Mouse (Mus musculus): ENCODE measurements around the gene Taldo1. TPM values are rescaled to one million over a fixed set of nuclear protein-coding genes. Genes with fewer than 3 reads are reported as not detected.
A peak's percentile ranks its signal among the peaks of the same experiment; 100 is the strongest.
"Not testable (repeated sequence)": the region's sequence is repeated elsewhere in the genome, so short reads cannot be mapped to it uniquely, and the experiment has no call there.

Taldo1 gene
- polyA plus RNA-seq, 1 experiment from 2014 or later, result 272 TPM

- H3K9me3 ChIP-seq (replicated peaks), result no peaks in the 10 kb centered on the region
- H3K4me1 ChIP-seq, result peaks cover 66% of the 10 kb centered on the region
- 40% methylated on average over 6 of the region's 6 CpGs for whole genome bisulfite sequencing
- peaks cover 52% of the 10 kb centered on the region for H3K36me3 ChIP-seq
- 0 out of 2 replicates have a peak overlapping the region, but pooled peaks have one; percentile 8 for H3K4me3 ChIP-seq
- no peak for DNase-seq (ENCODE audit: low spot score)
- no peaks in the 10 kb centered on the region for H3K27me3 ChIP-seq (ENCODE audit: low read depth, poor library complexity, severe bottlenecking)
- no peak overlapping the region for H3K27ac ChIP-seq
Observed at GRCm38 (mm10) chr7:141440613-141441012, 48.6 kb downstream of the Taldo1 start.

- H3K27ac ChIP-seq, result no peak overlapping the region; the same call in 1 of the 2 replicates
- no peak for DNase-seq (ENCODE audit: low spot score)
- WGBS, result 93% methylated on average over 9 of the region's 9 CpGs
- H3K9me3 ChIP-seq (replicated peaks), result no peaks in the 10 kb centered on the region
- 0 out of 2 replicates have a peak overlapping the region, but pooled peaks have one; percentile 4 for H3K4me3 ChIP-seq
- H3K4me1 ChIP-seq, result peaks cover 58% of the 10 kb centered on the region
- no peaks in the 10 kb centered on the region for H3K27me3 ChIP-seq (ENCODE audit: low read depth, poor library complexity, severe bottlenecking)
- peaks cover 52% of the 10 kb centered on the region for H3K36me3 ChIP-seq
Observed at GRCm38 (mm10) chr7:141441460-141441859, 49.5 kb downstream of the Taldo1 start.

DNA sequence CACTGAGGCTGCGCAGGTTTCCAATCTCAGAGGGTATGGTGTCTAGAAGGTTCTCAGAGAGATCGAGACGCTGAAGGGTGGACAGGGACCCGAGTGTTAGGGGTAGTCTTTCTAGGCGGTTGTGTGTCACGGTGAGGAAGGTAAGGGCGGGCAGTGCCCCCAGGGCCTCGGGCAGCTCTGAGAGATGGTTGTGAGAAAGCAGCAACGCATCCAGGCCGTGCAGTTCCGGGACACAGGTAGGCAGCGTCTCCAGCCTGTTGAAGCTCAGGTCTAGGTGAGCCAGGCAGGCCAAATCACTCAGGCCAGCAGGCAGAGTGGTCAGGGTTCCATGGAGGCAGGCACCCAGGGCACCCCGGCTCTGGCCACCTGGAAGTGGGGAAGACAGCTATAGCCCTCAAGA lies 50.2 kb downstream of the Taldo1 start:
- Histone ChIP-seq H3K36me3 (peaks cover 52% of the 10 kb centered on the region), H3K4me1 (peaks cover 50% of the 10 kb centered on the region), H3K9me3 (replicated peaks) (no peaks in the 10 kb centered on the region), H3K27ac (peak overlapping the region; percentile 91), H3K27me3 (ENCODE audit: low read depth, poor library complexity, severe bottlenecking) (no peaks in the 10 kb centered on the region), H3K4me3 (peak overlapping the region; percentile 57)
- no peak for DNase-seq (ENCODE audit: low spot score)
- 95% methylated on average over 13 of the region's 13 CpGs for WGBS

GRCm38 (mm10) chr7:141443081-141443821 lies 51.3 kb downstream of the Taldo1 start:
- Histone ChIP-seq H3K27ac (peak overlapping the region; percentile 91), H3K36me3 (peaks cover 43% of the 10 kb centered on the region), H3K9me3 (replicated peaks) (no peaks in the 10 kb centered on the region), H3K27me3 (ENCODE audit: low read depth, poor library complexity, severe bottlenecking) (no peaks in the 10 kb centered on the region), H3K4me1 (peaks cover 46% of the 10 kb centered on the region), H3K4me3 (peak overlapping the region; percentile 57)
- 31% methylated on average over 12 of the region's 12 CpGs for WGBS
- peak; percentile 65 for DNase-seq (ENCODE audit: low spot score)

DNA sequence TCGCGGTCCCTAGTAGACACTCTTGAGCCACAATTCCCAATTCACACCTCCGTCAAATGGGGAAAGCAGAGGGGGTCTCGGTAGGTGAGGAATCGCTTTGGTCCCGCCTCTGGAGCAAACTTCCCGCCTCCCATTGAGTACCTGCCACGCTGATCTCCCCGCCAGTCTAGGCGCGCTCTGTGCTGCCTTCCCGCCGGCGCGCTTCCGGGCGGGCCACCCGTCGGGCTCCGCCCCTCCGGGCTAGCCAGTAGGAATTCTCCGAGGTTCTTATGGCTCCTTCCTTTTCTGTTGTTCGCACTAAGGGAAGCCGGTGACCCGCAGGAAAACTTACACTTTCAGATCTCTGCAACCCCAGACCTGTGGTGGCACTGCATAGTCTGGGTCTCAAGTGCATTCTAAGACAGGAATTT lies 51.8 kb downstream of the Taldo1 start, which contains the start of gene Pidd1:
Gene Pidd1, minus strand, starts transcription at position 198 of the 410 bp plus-strand sequence.
- peaks cover 43% of the 10 kb centered on the region for H3K36me3 ChIP-seq
- H3K27me3 ChIP-seq (ENCODE audit: low read depth, poor library complexity, severe bottlenecking), result no peaks in the 10 kb centered on the region
- peak; percentile 83 for DNase-seq (ENCODE audit: low spot score)
- peak within 1 kb of the TSS; percentile 57 for H3K4me3 ChIP-seq
- H3K27ac ChIP-seq, result peak within 1 kb of the TSS; percentile 91
- peaks cover 52% of the 10 kb centered on the region for H3K4me1 ChIP-seq
- WGBS, result under 1% methylated on average over 25 of the region's 25 CpGs
- no peaks in the 10 kb centered on the region for H3K9me3 ChIP-seq (replicated peaks)

DNA sequence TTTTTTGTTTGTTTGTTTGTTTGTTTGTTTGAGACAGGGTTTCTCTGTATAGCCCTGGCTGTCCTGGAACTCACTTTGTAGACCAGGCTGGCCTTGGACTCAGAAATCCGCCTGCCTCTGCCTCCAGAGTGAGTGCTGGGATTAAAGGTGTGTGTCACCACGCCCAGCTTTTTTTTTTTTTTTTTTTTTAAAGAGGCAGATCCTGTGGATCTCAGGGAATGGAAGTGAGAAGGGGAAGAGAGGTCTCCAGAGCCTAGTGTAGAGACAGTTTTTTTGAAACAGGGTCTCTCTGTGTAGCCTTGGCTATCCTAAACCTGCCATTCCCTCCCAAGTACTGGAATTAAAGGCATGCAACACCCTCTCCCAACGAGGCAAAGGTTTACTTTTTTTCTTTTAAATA lies 54.4 kb downstream of the Taldo1 start:
- Histone ChIP-seq H3K27ac (peak overlapping the region; percentile 96; the same call in 1 of the 2 replicates), H3K4me3 (peak overlapping the region; percentile 89), H3K4me1 (peaks cover 44% of the 10 kb centered on the region), H3K36me3 (peaks cover 43% of the 10 kb centered on the region)
- not testable (repeated sequence) for H3K27me3 ChIP-seq (ENCODE audit: low read depth, poor library complexity, severe bottlenecking); DNase-seq (ENCODE audit: low spot score); H3K9me3 ChIP-seq (replicated peaks)
- 90% methylated on average over 3 of the region's 3 CpGs for WGBS

DNA sequence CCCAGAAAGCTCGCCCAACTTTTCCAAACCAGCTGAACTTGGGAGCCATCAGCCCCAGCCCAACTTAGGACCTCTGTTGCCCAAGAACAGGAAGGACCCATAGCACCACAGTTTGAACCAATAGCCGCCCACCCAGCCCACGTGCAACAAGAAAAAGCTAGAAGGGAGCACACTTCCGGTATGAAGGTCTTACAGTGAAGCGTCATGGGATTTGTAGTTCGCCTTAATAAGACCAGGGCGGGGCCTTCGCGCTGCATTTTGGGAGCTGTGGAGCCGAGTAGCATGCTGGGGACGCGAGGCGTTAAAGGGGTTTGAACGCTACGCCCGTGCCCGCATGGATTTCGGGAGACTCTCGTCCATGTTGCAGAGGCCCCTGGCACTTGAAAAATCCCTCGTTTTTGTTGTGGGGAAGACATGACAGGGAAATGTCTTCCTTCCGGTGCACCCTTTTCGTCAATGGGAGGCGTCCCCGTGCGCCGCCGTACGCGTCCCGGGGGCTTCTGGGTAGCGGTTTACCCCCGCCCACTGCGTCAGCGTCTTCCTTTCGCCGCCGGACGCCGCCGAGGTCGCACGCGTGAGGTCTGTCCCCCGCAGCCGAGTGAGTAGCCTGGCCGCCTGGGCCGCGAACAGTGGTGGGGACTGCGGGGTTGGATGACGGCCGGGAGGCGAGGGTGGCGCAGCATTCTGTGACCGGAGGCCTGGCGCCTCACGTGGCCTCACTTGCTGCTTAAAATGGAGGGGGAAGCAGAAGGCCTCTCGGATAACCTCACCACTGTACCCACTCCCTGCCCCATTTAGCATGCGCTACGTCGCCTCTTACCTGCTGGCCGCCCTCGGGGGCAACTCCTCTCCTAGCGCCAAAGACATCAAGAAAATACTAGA lies 55.4 kb downstream of the Taldo1 start, which contains the start of gene Rplp2:
Gene Rplp2, plus strand, starts transcription at position 261 of the 882 bp plus-strand sequence.
- Histone ChIP-seq H3K9me3 (replicated peaks) (no peaks in the 10 kb centered on the region), H3K36me3 (peaks cover 43% of the 10 kb centered on the region), H3K4me3 (peak within 1 kb of the TSS; percentile 89), H3K27me3 (ENCODE audit: low read depth, poor library complexity, severe bottlenecking) (no peaks in the 10 kb centered on the region), H3K4me1 (peaks cover 34% of the 10 kb centered on the region), H3K27ac (peak within 1 kb of the TSS; percentile 96)
- peak; percentile 91 for DNase-seq (ENCODE audit: low spot score)
- WGBS, result under 1% methylated on average over 63 of the region's 63 CpGs

DNA sequence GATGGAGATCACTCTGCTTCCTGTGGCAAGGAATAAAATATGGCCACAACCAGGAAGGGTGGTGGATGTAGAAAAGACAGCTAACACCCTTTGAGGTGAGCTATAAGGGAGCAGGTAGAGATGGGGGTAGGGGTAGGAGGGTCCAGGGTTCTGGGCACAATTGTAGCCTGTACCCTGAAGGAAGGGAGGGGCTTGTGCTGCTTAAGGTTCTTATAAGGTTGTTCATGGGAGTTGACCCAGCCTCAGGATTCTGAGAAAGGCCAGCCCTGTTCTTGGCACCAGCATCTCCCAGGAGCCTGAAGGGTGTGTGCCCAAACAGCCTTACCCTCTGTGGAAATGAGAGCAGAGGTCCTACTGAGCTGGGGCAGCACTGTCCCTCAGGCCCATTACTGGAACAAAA lies 59.9 kb downstream of the Taldo1 start:
- Histone ChIP-seq H3K36me3 (peaks cover 42% of the 10 kb centered on the region), H3K9me3 (replicated peaks) (no peaks in the 10 kb centered on the region), H3K27ac (no peak overlapping the region), H3K27me3 (ENCODE audit: low read depth, poor library complexity, severe bottlenecking) (peaks cover 7% of the 10 kb centered on the region; the same call in 1 of the 2 replicates), H3K4me3 (no peak overlapping the region), H3K4me1 (peaks cover 39% of the 10 kb centered on the region)
- no peak for DNase-seq (ENCODE audit: low spot score)

Other genes with a start within 250 kb of the Taldo1 start
- 67.7 and 85.0 TPM in 2 replicates for gene Rnh1, start 219.3 kb upstream of the Taldo1 start, polyA plus RNA-seq (2016; fragmentation: Nextera tagmentation; extraction: Ambion mirVana)
- gene Hras, start 198.2 kb upstream of the Taldo1 start, polyA plus RNA-seq (2016; fragmentation: Nextera tagmentation; extraction: Ambion mirVana), result 101 and 104 TPM in 2 replicates
- 14.0 and 21.8 TPM in 2 replicates for gene Lrrc56, start 198.0 kb upstream of the Taldo1 start, polyA plus RNA-seq (2016; fragmentation: Nextera tagmentation; extraction: Ambion mirVana)
- 3.5 and 4.5 TPM in 2 replicates for gene Lmntd2, start 178.1 kb upstream of the Taldo1 start, polyA plus RNA-seq (2016; fragmentation: Nextera tagmentation; extraction: Ambion mirVana)
- gene Rassf7, start 176.3 kb upstream of the Taldo1 start, polyA plus RNA-seq (2016; fragmentation: Nextera tagmentation; extraction: Ambion mirVana), result 44.7 and 53.5 TPM in 2 replicates
- gene Phrf1, start 163.4 kb upstream of the Taldo1 start, polyA plus RNA-seq (2016; fragmentation: Nextera tagmentation; extraction: Ambion mirVana), result 121 and 131 TPM in 2 replicates
- gene Irf7, start 125.7 kb upstream of the Taldo1 start, polyA plus RNA-seq (2016; fragmentation: Nextera tagmentation; extraction: Ambion mirVana), result 0.50 and 0.73 TPM in 2 replicates
- gene Cdhr5, start 115.4 kb upstream of the Taldo1 start, polyA plus RNA-seq (2016; fragmentation: Nextera tagmentation; extraction: Ambion mirVana), result 0.19 TPM in 1 of 2 replicates, not detected in the other
- 9.7 and 11.3 TPM in 2 replicates for gene Sct, start 113.1 kb upstream of the Taldo1 start, polyA plus RNA-seq (2016; fragmentation: Nextera tagmentation; extraction: Ambion mirVana)
- 0.68 and 0.93 TPM in 2 replicates for gene Drd4, start 100.2 kb upstream of the Taldo1 start, polyA plus RNA-seq (2016; fragmentation: Nextera tagmentation; extraction: Ambion mirVana)
- 44.1 and 59.5 TPM in 2 replicates for gene Deaf1, start 64.5 kb upstream of the Taldo1 start, polyA plus RNA-seq (2016; fragmentation: Nextera tagmentation; extraction: Ambion mirVana)
- gene Tmem80, start 64.5 kb upstream of the Taldo1 start, polyA plus RNA-seq (2016; fragmentation: Nextera tagmentation; extraction: Ambion mirVana), result 42.9 and 46.1 TPM in 2 replicates
- gene Eps8l2, start 53.3 kb upstream of the Taldo1 start, polyA plus RNA-seq (2016; fragmentation: Nextera tagmentation; extraction: Ambion mirVana), result 3.4 and 5.0 TPM in 2 replicates
- gene Gatd1, start 21.9 kb downstream of the Taldo1 start, polyA plus RNA-seq (2016; fragmentation: Nextera tagmentation; extraction: Ambion mirVana), result 44.5 and 56.4 TPM in 2 replicates
- 6.0 and 8.8 TPM in 2 replicates for gene Cend1, start 37.3 kb downstream of the Taldo1 start, polyA plus RNA-seq (2016; fragmentation: Nextera tagmentation; extraction: Ambion mirVana)
- 43.6 and 48.3 TPM in 2 replicates for gene Slc25a22, start 45.7 kb downstream of the Taldo1 start, polyA plus RNA-seq (2016; fragmentation: Nextera tagmentation; extraction: Ambion mirVana)
- gene Pidd1, start 51.8 kb downstream of the Taldo1 start, polyA plus RNA-seq (2016; fragmentation: Nextera tagmentation; extraction: Ambion mirVana), result 26.8 and 30.0 TPM in 2 replicates
- gene Rplp2, start 55.2 kb downstream of the Taldo1 start, polyA plus RNA-seq (2016; fragmentation: Nextera tagmentation; extraction: Ambion mirVana), result 1,138 and 1,369 TPM in 2 replicates
- gene Pnpla2, start 63.0 kb downstream of the Taldo1 start, polyA plus RNA-seq (2016; fragmentation: Nextera tagmentation; extraction: Ambion mirVana), result 11.6 and 12.4 TPM in 2 replicates
- 7.0 and 7.8 TPM in 2 replicates for gene Cracr2b, start 68.9 kb downstream of the Taldo1 start, polyA plus RNA-seq (2016; fragmentation: Nextera tagmentation; extraction: Ambion mirVana)
- gene Cd151, start 75.2 kb downstream of the Taldo1 start, polyA plus RNA-seq (2016; fragmentation: Nextera tagmentation; extraction: Ambion mirVana), result 14.0 and 15.8 TPM in 2 replicates
- gene Polr2l, start 82.9 kb downstream of the Taldo1 start, polyA plus RNA-seq (2016; fragmentation: Nextera tagmentation; extraction: Ambion mirVana), result 77.2 and 86.8 TPM in 2 replicates
- 25.0 and 36.9 TPM in 2 replicates for gene Tspan4, start 83.0 kb downstream of the Taldo1 start, polyA plus RNA-seq (2016; fragmentation: Nextera tagmentation; extraction: Ambion mirVana)
- gene Chid1, start 147.7 kb downstream of the Taldo1 start, polyA plus RNA-seq (2016; fragmentation: Nextera tagmentation; extraction: Ambion mirVana), result 26.7 and 27.3 TPM in 2 replicates
- 84.6 and 92.5 TPM in 2 replicates for gene Ap2a2, start 170.0 kb downstream of the Taldo1 start, polyA plus RNA-seq (2016; fragmentation: Nextera tagmentation; extraction: Ambion mirVana)

All from limb, embryonic 10.5 days (tissue).